In genomic region chr7:13137340-13137739, GRCm38 (mm10) we compare ENCODE assay signal across 26 mouse cellular contexts. TPM values are rescaled to one million over a fixed set of nuclear protein-coding genes. Genes with fewer than 3 reads are reported as not detected.
"Had no signal": no experiment of that assay in that cellular context is flagged by ENCODE, and none has a peak within 500 bp of the region (broad histone marks: within the 10 kb centered on the region; RNA-seq: fewer than 3 reads in every experiment).

No protein-coding gene starts in this region.

- H3K36me3 ChIP-seq: neural tube, embryonic 12.5 days; neural tube, embryonic 13.5 days; neural tube, embryonic 15.5 days; stomach, embryonic 15.5 days had no signal

- H3K4me3 ChIP-seq: neural tube, embryonic 12.5 days; neural tube, embryonic 13.5 days; neural tube, embryonic 15.5 days; stomach, embryonic 15.5 days had no signal

- H3K27me3 ChIP-seq: neural tube, embryonic 12.5 days; neural tube, embryonic 13.5 days; neural tube, embryonic 15.5 days; stomach, embryonic 15.5 days had no signal

- H3K9ac ChIP-seq: neural tube, embryonic 12.5 days; neural tube, embryonic 13.5 days; neural tube, embryonic 15.5 days; stomach, embryonic 15.5 days had no signal

- H3K9me3 ChIP-seq: neural tube, embryonic 12.5 days; neural tube, embryonic 13.5 days; neural tube, embryonic 15.5 days; stomach, embryonic 15.5 days had no signal

- H3K4me1 ChIP-seq: neural tube, embryonic 12.5 days; neural tube, embryonic 13.5 days; neural tube, embryonic 15.5 days; stomach, embryonic 15.5 days had no signal

- H3K4me2 ChIP-seq: neural tube, embryonic 12.5 days; neural tube, embryonic 13.5 days; neural tube, embryonic 15.5 days; stomach, embryonic 15.5 days had no signal

- DNase-seq: retina, postnatal 1 day; right cerebral cortex, adult 18-20 months; right cerebral cortex, postnatal 14 days; right cerebral cortex, postnatal 25 days; right cerebral cortex, postnatal 4 days; spleen, adult 18-20 months; thymus, adult 18-20 months; thymus, adult 2 months; thymus, postnatal 14 days; thymus, postnatal 25 days; thymus, postnatal 36 days; thymus, postnatal 4 days had no signal

- H3K27ac ChIP-seq: neural tube, embryonic 12.5 days; neural tube, embryonic 13.5 days; neural tube, embryonic 15.5 days; stomach, embryonic 15.5 days; stomach, postnatal 0 days had no signal

RNA-seq across cellular contexts. Expression of gene Vmn1r87, which starts 2.6 kb away (rescaled TPM):
- total RNA-seq: neutrophil, adult 5-6 weeks had no signal
- polyA plus RNA-seq: neural tube, embryonic 12.5 days; neural tube, embryonic 13.5 days; neural tube, embryonic 14.5 days; neural tube, embryonic 15.5 days; small intestine, adult 2 months; spleen, adult 2 months; stomach, embryonic 14.5 days; stomach, embryonic 15.5 days; stomach, embryonic 16.5 days; stomach, postnatal 0 days; testis, adult 2 months; thymus, adult 2 months; thymus, postnatal 0 days; urinary bladder, adult 2 months had no signal

RNA-seq across cellular contexts. Expression of gene Vmn1r86, which starts 17.6 kb away (rescaled TPM):
- total RNA-seq: neutrophil, adult 5-6 weeks had no signal
- polyA plus RNA-seq: neural tube, embryonic 12.5 days; neural tube, embryonic 13.5 days; neural tube, embryonic 14.5 days; neural tube, embryonic 15.5 days; small intestine, adult 2 months; spleen, adult 2 months; stomach, embryonic 14.5 days; stomach, embryonic 15.5 days; stomach, embryonic 16.5 days; stomach, postnatal 0 days; testis, adult 2 months; thymus, adult 2 months; thymus, postnatal 0 days; urinary bladder, adult 2 months had no signal

RNA-seq across cellular contexts. Expression of gene Vmn1r88, which starts 22.0 kb away (rescaled TPM):
- polyA plus RNA-seq: neural tube, embryonic 12.5 days; neural tube, embryonic 13.5 days; neural tube, embryonic 14.5 days; neural tube, embryonic 15.5 days; small intestine, adult 2 months; spleen, adult 2 months; stomach, embryonic 14.5 days; stomach, embryonic 16.5 days; stomach, postnatal 0 days; testis, adult 2 months; thymus, adult 2 months; thymus, postnatal 0 days; urinary bladder, adult 2 months had no signal

RNA-seq across cellular contexts. Expression of gene Vmn1r85, which starts 42.4 kb away (rescaled TPM):
- total RNA-seq: neutrophil, adult 5-6 weeks had no signal
- polyA plus RNA-seq: neural tube, embryonic 12.5 days; neural tube, embryonic 13.5 days; small intestine, adult 2 months; spleen, adult 2 months; stomach, embryonic 14.5 days; stomach, embryonic 15.5 days; stomach, embryonic 16.5 days; stomach, postnatal 0 days; testis, adult 2 months; thymus, adult 2 months; thymus, postnatal 0 days; urinary bladder, adult 2 months had no signal
